Mouse (Mus musculus): ENCODE data around the gene Rorb. TPM values are rescaled to one million over a fixed set of nuclear protein-coding genes. Genes with fewer than 3 reads are reported as not detected.

Rorb gene
- polyA plus RNA-seq, 1 experiment from 2014 or later = 0.18 TPM

- no peak overlapping the region for H3K9ac ChIP-seq (ENCODE audit: low read depth, low read length)
- no peaks in the 10 kb centered on the region for H3K36me3 ChIP-seq (ENCODE audit: control insufficient read depth, insufficient read depth, low read length)
- WGBS = 77% methylated on average over 8 of the region's 8 CpGs
- no peak overlapping the region for H3K4me2 ChIP-seq (replicated peaks; ENCODE audit: low read depth, low read length)
- H3K27me3 ChIP-seq (ENCODE audit: control insufficient read depth, insufficient read depth, low read length) = no peaks in the 10 kb centered on the region
- no peaks in the 10 kb centered on the region for H3K4me1 ChIP-seq (ENCODE audit: control insufficient read depth, insufficient read depth, low read length)
- H3K27ac ChIP-seq (ENCODE audit: low read depth, low read length) = no peak overlapping the region
- no peak overlapping the region for H3K4me3 ChIP-seq (ENCODE audit: low read length)
- no peaks in the 10 kb centered on the region for H3K9me3 ChIP-seq (ENCODE audit: control insufficient read depth, low read length)
- ATAC-seq (ENCODE audit: low FRiP score, low TSS enrichment) = no peak
These were observed 52.8 kb downstream of the Rorb start for GRCm38 (mm10) chr19:19058201-19058600.

GRCm38 (mm10) chr19:19043138-19043537, 67.9 kb downstream of the Rorb start:
- Histone ChIP-seq H3K4me2 (replicated peaks; ENCODE audit: low read depth, low read length) (no peak overlapping the region), H3K9ac (ENCODE audit: low read depth, low read length) (no peak overlapping the region), H3K36me3 (ENCODE audit: control insufficient read depth, insufficient read depth, low read length) (no peaks in the 10 kb centered on the region), H3K4me3 (ENCODE audit: low read length) (no peak overlapping the region), H3K9me3 (ENCODE audit: control insufficient read depth, low read length) (no peaks in the 10 kb centered on the region), H3K27ac (ENCODE audit: low read depth, low read length) (no peak overlapping the region), H3K4me1 (ENCODE audit: control insufficient read depth, insufficient read depth, low read length) (no peaks in the 10 kb centered on the region), H3K27me3 (ENCODE audit: control insufficient read depth, insufficient read depth, low read length) (no peaks in the 10 kb centered on the region)
- WGBS = 49% methylated on average over 2 of the region's 2 CpGs
- no peak for ATAC-seq (ENCODE audit: low FRiP score, low TSS enrichment)

DNA sequence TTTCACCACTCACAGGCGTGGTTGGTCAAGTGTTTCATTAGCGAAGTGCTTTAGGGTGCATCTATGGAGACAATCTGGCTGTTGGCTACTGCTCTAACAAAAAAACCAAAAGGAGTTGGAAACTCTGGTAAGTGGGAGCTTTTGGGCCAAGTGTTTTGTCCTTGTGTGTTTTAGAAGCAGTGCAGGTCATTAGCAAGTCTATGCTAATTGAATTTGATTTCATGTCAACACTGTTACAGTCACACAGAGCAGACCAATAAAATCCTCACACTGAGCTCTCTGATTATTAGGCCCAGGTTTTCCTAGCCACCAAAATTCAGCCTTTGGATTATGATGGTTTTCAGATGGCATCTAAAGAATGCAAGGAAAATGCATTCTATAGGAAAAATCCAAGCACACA, 70.2 kb downstream of the Rorb start:
- H3K4me3 ChIP-seq (ENCODE audit: low read length) = no peak overlapping the region
- H3K9ac ChIP-seq (ENCODE audit: low read depth, low read length) = no peak overlapping the region
- WGBS = 17% methylated on average over 2 of the region's 2 CpGs
- no peaks in the 10 kb centered on the region for H3K9me3 ChIP-seq (ENCODE audit: control insufficient read depth, low read length)
- no peak overlapping the region for H3K27ac ChIP-seq (ENCODE audit: low read depth, low read length)
- H3K36me3 ChIP-seq (ENCODE audit: control insufficient read depth, insufficient read depth, low read length) = no peaks in the 10 kb centered on the region
- no peak overlapping the region for H3K4me2 ChIP-seq (replicated peaks; ENCODE audit: low read depth, low read length)
- no peaks in the 10 kb centered on the region for H3K4me1 ChIP-seq (ENCODE audit: control insufficient read depth, insufficient read depth, low read length)
- H3K27me3 ChIP-seq (ENCODE audit: control insufficient read depth, insufficient read depth, low read length) = no peaks in the 10 kb centered on the region
- ATAC-seq (ENCODE audit: low FRiP score, low TSS enrichment) = no peak

- no peaks in the 10 kb centered on the region for H3K9me3 ChIP-seq (ENCODE audit: control insufficient read depth, low read length)
- no peaks in the 10 kb centered on the region for H3K36me3 ChIP-seq (ENCODE audit: control insufficient read depth, insufficient read depth, low read length)
- H3K4me1 ChIP-seq (ENCODE audit: control insufficient read depth, insufficient read depth, low read length) = no peaks in the 10 kb centered on the region
- H3K4me3 ChIP-seq (ENCODE audit: low read length) = no peak overlapping the region
- H3K27me3 ChIP-seq (ENCODE audit: control insufficient read depth, insufficient read depth, low read length) = no peaks in the 10 kb centered on the region
- H3K9ac ChIP-seq (ENCODE audit: low read depth, low read length) = no peak overlapping the region
- H3K27ac ChIP-seq (ENCODE audit: low read depth, low read length) = no peak overlapping the region
- no peak for ATAC-seq (ENCODE audit: low FRiP score, low TSS enrichment)
- 75% methylated on average over 5 of the region's 5 CpGs for WGBS
- H3K4me2 ChIP-seq (replicated peaks; ENCODE audit: low read depth, low read length) = no peak overlapping the region
These were observed 76.3 kb downstream of the Rorb start for GRCm38 (mm10) chr19:19034482-19035315.

DNA sequence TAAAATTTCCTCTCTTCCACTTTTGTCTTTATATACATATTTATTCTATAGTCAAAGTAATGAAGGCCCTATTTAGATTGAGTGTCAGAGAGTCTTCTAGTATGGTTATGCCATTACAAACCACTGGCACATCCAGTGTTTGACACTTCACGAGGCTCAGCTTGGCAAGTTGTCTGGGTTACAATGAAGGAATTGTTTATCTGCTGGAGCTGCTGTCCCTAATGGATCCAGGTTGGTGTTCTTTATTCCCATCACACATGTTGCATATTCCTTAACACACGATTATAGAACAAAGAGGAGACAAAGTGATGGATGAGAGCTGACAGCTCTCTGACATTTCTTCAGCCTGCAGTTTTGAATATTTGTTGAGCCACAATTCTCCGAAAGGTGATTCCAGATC, 77.0 kb downstream of the Rorb start:
- no peak overlapping the region for H3K4me3 ChIP-seq (ENCODE audit: low read length)
- no peaks in the 10 kb centered on the region for H3K4me1 ChIP-seq (ENCODE audit: control insufficient read depth, insufficient read depth, low read length)
- no peaks in the 10 kb centered on the region for H3K27me3 ChIP-seq (ENCODE audit: control insufficient read depth, insufficient read depth, low read length)
- no peaks in the 10 kb centered on the region for H3K36me3 ChIP-seq (ENCODE audit: control insufficient read depth, insufficient read depth, low read length)
- H3K9ac ChIP-seq (ENCODE audit: low read depth, low read length) = no peak overlapping the region
- WGBS = 90% methylated on average over 3 of the region's 3 CpGs
- H3K27ac ChIP-seq (ENCODE audit: low read depth, low read length) = no peak overlapping the region
- ATAC-seq (ENCODE audit: low FRiP score, low TSS enrichment) = no peak
- H3K4me2 ChIP-seq (replicated peaks; ENCODE audit: low read depth, low read length) = no peak overlapping the region
- H3K9me3 ChIP-seq (ENCODE audit: control insufficient read depth, low read length) = no peaks in the 10 kb centered on the region

- WGBS = 45% methylated on average over 6 of the region's 6 CpGs
- Histone ChIP-seq H3K9ac (ENCODE audit: low read depth, low read length) (no peak overlapping the region), H3K4me2 (replicated peaks; ENCODE audit: low read depth, low read length) (no peak overlapping the region), H3K4me3 (ENCODE audit: low read length) (no peak overlapping the region), H3K27me3 (ENCODE audit: control insufficient read depth, insufficient read depth, low read length) (no peaks in the 10 kb centered on the region), H3K36me3 (ENCODE audit: control insufficient read depth, insufficient read depth, low read length) (no peaks in the 10 kb centered on the region), H3K4me1 (ENCODE audit: control insufficient read depth, insufficient read depth, low read length) (no peaks in the 10 kb centered on the region), H3K9me3 (ENCODE audit: control insufficient read depth, low read length) (no peaks in the 10 kb centered on the region), H3K27ac (ENCODE audit: low read depth, low read length) (no peak overlapping the region)
- peak; percentile 75 for ATAC-seq (ENCODE audit: low FRiP score, low TSS enrichment)
These were observed 105.9 kb downstream of the Rorb start for GRCm38 (mm10) chr19:19005144-19005543.

GRCm38 (mm10) chr19:19004023-19004656, 106.9 kb downstream of the Rorb start:
- no peak overlapping the region for H3K27ac ChIP-seq (ENCODE audit: low read depth, low read length)
- ATAC-seq (ENCODE audit: low FRiP score, low TSS enrichment) = no peak
- no peaks in the 10 kb centered on the region for H3K27me3 ChIP-seq (ENCODE audit: control insufficient read depth, insufficient read depth, low read length)
- no peak overlapping the region for H3K4me2 ChIP-seq (replicated peaks; ENCODE audit: low read depth, low read length)
- H3K4me1 ChIP-seq (ENCODE audit: control insufficient read depth, insufficient read depth, low read length) = no peaks in the 10 kb centered on the region
- 39% methylated on average over 9 of the region's 11 CpGs for WGBS
- H3K36me3 ChIP-seq (ENCODE audit: control insufficient read depth, insufficient read depth, low read length) = no peaks in the 10 kb centered on the region
- H3K9ac ChIP-seq (ENCODE audit: low read depth, low read length) = no peak overlapping the region
- no peaks in the 10 kb centered on the region for H3K9me3 ChIP-seq (ENCODE audit: control insufficient read depth, low read length)
- H3K4me3 ChIP-seq (ENCODE audit: low read length) = no peak overlapping the region

GRCm38 (mm10) chr19:18998966-18999365, 112.0 kb downstream of the Rorb start:
- ATAC-seq (ENCODE audit: low FRiP score, low TSS enrichment) = no peak
- no peak overlapping the region for H3K27ac ChIP-seq (ENCODE audit: low read depth, low read length)
- 89% methylated on average over 8 of the region's 8 CpGs for WGBS
- no peak overlapping the region for H3K4me2 ChIP-seq (replicated peaks; ENCODE audit: low read depth, low read length)
- no peak overlapping the region for H3K9ac ChIP-seq (ENCODE audit: low read depth, low read length)
- no peak overlapping the region for H3K4me3 ChIP-seq (ENCODE audit: low read length)
- no peaks in the 10 kb centered on the region for H3K27me3 ChIP-seq (ENCODE audit: control insufficient read depth, insufficient read depth, low read length)
- H3K36me3 ChIP-seq (ENCODE audit: control insufficient read depth, insufficient read depth, low read length) = no peaks in the 10 kb centered on the region
- no peaks in the 10 kb centered on the region for H3K9me3 ChIP-seq (ENCODE audit: control insufficient read depth, low read length)
- no peaks in the 10 kb centered on the region for H3K4me1 ChIP-seq (ENCODE audit: control insufficient read depth, insufficient read depth, low read length)

GRCm38 (mm10) chr19:18997711-18998110, 113.3 kb downstream of the Rorb start:
- no peak overlapping the region for H3K4me3 ChIP-seq (ENCODE audit: low read length)
- H3K4me2 ChIP-seq (replicated peaks; ENCODE audit: low read depth, low read length) = no peak overlapping the region
- H3K27me3 ChIP-seq (ENCODE audit: control insufficient read depth, insufficient read depth, low read length) = no peaks in the 10 kb centered on the region
- no peaks in the 10 kb centered on the region for H3K36me3 ChIP-seq (ENCODE audit: control insufficient read depth, insufficient read depth, low read length)
- no peak overlapping the region for H3K27ac ChIP-seq (ENCODE audit: low read depth, low read length)
- H3K4me1 ChIP-seq (ENCODE audit: control insufficient read depth, insufficient read depth, low read length) = no peaks in the 10 kb centered on the region
- H3K9ac ChIP-seq (ENCODE audit: low read depth, low read length) = no peak overlapping the region
- ATAC-seq (ENCODE audit: low FRiP score, low TSS enrichment) = no peak
- 77% methylated on average over 1 of the region's 1 CpGs for WGBS
- no peaks in the 10 kb centered on the region for H3K9me3 ChIP-seq (ENCODE audit: control insufficient read depth, low read length)

Measured in kidney, embryonic 14.5 days (tissue).